Mouse (Mus musculus) right cerebral cortex, postnatal 36 days (tissue): Measurements from ENCODE around the gene Ikzf4.

Source experiments
- DNase-seq, 2 experiments: peaks; one replicate each; pipeline ENCODE4 v3.0.0; 2022; ENCODE audit warnings: low spot score in 2 of 2, mixed read lengths in 1 of 2

The Ikzf4 gene

GRCm38 (mm10) chr10:128612433-128613153 lies 33.2 kb downstream of the Ikzf4 start:
- peak; percentile 43 to 63 for DNase-seq

GRCm38 (mm10) chr10:128606483-128606882 lies 39.3 kb downstream of the Ikzf4 start:
- DNase-seq: no peak

GRCm38 (mm10) chr10:128602470-128603128 lies 43.2 kb downstream of the Ikzf4 start:
- no peak for DNase-seq

- no peak for DNase-seq
These were observed 44.3 kb downstream of the Ikzf4 start for GRCm38 (mm10) chr10:128601499-128601898.

GRCm38 (mm10) chr10:128598476-128598875 lies 47.3 kb downstream of the Ikzf4 start:
- DNase-seq: no peak

GRCm38 (mm10) chr10:128592797-128593196 lies 53.0 kb downstream of the Ikzf4 start:
- no peak for DNase-seq

GRCm38 (mm10) chr10:128591436-128591835 lies 54.4 kb downstream of the Ikzf4 start:
- no peak for DNase-seq

GRCm38 (mm10) chr10:128590193-128590690 lies 55.5 kb downstream of the Ikzf4 start:
- DNase-seq: no peak

GRCm38 (mm10) chr10:128589464-128590192 lies 56.2 kb downstream of the Ikzf4 start, which contains the start of gene Erbb3:
Gene Erbb3, minus strand, starts transcription at chr10:128589652.
- no peak for DNase-seq

- DNase-seq: no peak
These were observed 56.9 kb downstream of the Ikzf4 start for GRCm38 (mm10) chr10:128588775-128589463.

- no peak for DNase-seq
These were observed 57.7 kb downstream of the Ikzf4 start for GRCm38 (mm10) chr10:128588136-128588535.

GRCm38 (mm10) chr10:128587697-128588096 lies 58.1 kb downstream of the Ikzf4 start:
- no peak for DNase-seq

GRCm38 (mm10) chr10:128587120-128587519 lies 58.7 kb downstream of the Ikzf4 start:
- DNase-seq: no peak

GRCm38 (mm10) chr10:128586546-128586945 lies 59.2 kb downstream of the Ikzf4 start:
- DNase-seq: no peak

- no peak for DNase-seq
These were observed 61.4 kb downstream of the Ikzf4 start for GRCm38 (mm10) chr10:128584386-128584785.

- DNase-seq: no peak
These were observed 62.1 kb downstream of the Ikzf4 start for GRCm38 (mm10) chr10:128583644-128584043.
